Mouse (Mus musculus) thymus, postnatal 0 days (tissue): ENCODE data around the gene Cipc. TPM values are rescaled to one million over a fixed set of nuclear protein-coding genes. Genes with fewer than 3 reads are reported as not detected.

ENCODE experiments used
- DNase-seq: peaks from one replicate; pipeline ENCODE4 v3.0.0-alpha.2; 2015; ENCODE audit warnings: low spot score
- polyA plus RNA-seq: library from polyadenylated mRNA; unstranded; fragments of >200 nt; fragmentation: Nextera tagmentation; extraction: Ambion mirVana; gene quantifications from 2 replicates; pipeline ENCODE4 v1.2.1, GENCODE M21; 2015

The Cipc gene
- polyA plus RNA-seq, 1 experiment from 2014 or later: 18.8 TPM

DNA sequence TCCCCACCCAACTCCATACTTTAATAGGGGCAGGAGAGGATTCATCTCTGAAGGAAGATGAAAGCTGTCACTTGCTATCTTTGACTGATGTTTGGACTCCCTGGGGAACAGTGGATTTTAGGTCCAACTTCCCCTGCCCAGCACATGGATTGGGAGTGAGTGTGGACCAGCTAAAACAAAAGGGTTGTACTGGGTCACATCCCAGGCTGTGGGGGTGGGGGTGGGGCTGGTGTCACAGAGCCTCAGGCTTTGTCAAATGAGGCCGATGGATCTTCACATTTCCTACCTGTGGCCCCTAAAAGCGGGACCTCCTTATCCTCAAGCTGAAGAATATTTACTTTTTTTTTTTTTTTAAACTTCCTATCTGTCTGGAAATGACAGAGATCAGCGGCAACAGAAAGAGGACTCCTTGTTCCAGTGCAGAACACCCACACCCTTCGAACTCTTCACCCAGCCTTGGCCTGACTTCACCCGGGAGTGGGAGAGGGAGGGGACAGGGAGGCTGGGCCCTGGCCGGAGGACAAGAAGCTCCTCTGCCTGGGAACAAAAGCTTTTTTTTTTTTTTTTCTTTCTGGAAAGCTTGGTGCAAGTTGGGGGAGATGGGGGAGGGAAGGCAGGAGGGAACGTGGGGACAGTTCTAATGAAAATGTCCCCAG, 14.8 kb upstream of the Cipc start:
- DNase-seq: no peak

DNA sequence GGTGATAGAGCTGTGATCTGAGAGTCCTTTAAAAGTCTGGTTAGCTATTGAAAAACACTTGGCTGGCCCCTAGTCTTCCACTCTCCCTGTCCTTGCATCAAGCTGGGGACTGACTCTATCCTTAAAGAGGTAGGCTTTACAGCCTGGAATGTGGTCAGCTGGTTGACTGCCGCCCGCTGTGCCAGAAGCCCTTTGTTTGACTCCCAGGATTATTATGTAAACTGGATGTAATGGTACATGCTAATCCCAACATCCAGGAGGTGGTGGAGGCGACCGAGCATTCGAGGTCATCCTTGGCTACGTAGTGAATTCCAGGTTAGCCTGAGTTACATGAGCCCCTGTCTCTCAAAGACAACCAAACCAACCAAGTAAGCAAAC, 14.3 kb upstream of the Cipc start:
- no peak for DNase-seq

GRCm38 (mm10) chr12:86934748-86935147, 12.1 kb upstream of the Cipc start:
- no peak for DNase-seq

DNA sequence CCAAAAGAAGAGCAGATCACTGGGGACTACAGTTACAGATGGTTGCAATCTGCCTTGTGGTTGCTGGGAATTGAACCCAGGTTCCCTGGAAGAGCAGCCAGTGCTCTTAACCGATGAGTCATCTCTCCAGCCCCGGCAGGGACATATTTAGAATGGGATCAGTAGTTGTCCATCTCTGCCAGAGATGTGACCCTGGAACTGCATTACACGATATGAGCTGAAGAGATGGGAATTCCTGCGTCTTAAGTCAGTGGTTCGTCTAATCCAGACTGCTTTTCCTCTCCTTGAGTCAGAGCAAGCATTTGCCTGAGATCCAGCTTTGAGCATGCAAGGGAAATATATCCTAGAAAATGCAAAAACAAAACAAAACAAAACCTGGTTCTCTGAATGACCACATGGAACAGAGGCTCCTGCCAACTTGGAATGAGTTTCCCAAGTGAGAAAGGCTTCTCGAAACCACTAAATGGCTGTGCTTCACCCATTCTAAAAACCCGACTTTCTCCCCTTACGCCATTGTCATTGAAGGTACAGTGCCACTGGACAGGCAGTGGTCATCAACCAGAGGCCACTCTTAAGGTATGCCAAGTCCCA, 11.1 kb upstream of the Cipc start:
- no peak for DNase-seq

DNA sequence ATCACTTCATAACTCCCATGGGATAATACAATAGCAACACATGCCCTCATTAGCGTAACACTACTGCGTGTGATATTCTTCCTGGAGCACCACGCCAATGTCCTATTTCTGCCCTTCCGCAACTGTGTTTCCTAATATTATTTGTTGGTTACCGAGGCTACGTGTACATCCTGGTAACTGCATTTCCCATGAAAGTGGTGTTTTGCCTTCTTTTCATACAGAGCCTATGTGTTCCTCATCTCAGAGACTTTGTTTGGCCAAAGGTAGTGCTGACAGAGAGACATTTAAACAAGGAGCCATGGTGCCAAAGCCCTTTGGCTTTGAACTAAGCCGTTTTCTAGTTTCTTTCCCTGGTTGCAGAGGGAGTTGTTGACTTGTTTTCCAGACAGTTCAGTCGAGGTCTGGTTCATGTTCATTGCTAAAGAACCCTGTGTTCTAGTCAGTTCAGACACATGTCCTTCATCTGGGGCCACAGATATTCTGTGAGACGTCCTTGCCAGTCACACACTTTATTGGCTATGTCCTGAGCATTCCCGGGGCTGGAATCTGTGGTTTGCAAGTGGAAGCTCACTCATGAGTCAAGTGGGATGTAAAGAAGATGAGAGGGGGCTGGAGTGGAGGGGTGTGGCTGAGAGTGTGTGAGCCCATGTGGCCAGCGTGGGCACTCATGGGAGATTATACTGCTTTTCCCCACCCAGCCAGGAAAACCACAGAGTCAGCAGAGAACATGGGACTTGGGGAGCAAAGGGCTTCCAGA, 10.1 kb upstream of the Cipc start:
- DNase-seq: no peak

DNA sequence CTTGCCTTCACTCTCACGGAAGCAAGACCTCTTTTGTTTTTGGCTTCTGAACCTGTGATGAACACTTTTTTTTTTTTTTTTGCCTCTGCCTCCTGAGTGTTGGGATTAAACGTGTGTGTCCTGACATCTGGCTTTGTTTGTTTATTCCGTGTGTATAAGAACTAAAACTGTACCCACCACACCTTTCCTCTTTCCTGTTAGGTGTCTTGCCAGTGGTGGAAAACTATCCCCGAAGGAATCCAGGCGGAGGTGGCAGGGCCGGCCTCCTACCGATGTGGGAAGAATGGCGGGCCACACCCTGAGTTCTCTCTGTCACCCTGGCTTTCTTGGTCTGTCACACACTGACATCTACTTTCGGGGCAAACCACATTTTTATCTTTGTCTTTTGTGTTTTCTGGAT, 8.3 kb upstream of the Cipc start:
- no peak for DNase-seq

DNA sequence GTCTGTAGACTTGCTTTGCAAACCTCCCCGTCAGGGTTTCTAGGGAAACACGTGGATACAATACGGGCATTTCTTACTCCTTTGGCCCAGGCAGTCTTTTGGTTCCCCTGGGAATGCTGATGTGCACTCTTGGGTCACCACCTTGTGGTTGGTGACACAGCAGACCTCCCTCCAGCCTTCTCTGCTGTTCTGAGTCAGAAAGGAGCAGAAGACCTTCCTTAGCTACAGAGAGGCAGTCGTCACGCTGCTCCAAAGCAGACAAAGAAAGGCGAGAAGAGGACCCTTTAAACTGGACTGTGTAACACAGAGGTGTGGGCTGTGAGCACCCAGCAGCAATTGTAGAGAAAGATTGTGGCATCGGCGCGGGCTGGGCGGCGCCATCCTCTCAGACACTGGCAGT, 5.7 kb upstream of the Cipc start:
- DNase-seq: no peak

DNA sequence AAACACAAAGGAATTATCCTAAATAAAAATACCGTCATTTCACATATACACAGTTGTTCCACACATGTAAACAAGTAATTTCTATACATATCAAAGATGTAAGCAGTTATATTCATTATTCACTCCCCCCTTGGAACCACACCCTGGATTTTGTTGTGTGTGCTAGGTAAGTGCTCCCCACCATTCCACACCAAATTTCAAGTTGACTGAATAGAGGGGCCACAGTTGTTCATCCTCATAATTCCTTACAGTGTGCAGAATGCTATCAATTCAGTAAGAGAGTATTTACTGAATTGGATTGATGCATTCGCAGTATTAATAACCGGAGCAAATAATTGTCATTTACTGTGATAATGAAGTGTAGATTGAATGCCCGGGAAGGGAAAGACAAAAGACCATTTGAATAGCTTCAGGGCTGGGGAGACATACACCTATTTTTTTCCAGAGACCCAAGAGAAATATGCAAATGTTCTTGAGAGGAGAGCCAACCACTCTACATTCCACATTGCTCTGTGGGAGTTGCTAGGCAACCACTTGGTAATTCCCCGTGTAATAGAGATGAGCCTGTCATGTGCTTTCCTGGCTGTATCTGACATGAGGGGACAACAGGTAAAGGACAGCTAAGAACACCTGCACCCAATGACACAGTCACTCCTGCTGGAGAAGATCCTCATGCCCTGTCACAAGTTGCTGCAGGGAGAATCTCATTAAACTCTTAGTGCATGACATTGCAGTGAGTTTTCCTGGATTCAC, 4.9 kb upstream of the Cipc start:
- no peak for DNase-seq

DNA sequence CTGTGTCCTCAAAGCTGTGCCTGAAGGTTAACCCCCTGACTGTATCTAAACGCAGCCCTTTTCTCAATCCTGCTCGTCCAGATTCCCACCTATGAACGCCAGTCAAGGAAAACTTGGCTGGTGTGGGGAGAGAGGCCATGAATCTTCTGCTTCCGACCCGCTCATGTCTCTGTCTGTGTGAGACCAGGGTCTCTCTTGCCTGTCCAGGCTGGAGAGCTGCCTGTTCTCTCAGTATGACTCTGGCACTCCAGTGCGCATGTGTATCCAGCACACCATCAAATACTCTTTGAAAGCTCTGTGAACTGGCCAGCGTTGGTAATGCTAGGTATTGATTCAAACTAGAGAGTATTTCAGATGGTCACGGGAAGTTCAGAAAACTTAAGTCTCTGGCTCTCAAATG, 3.4 kb upstream of the Cipc start:
- DNase-seq: no peak

DNA sequence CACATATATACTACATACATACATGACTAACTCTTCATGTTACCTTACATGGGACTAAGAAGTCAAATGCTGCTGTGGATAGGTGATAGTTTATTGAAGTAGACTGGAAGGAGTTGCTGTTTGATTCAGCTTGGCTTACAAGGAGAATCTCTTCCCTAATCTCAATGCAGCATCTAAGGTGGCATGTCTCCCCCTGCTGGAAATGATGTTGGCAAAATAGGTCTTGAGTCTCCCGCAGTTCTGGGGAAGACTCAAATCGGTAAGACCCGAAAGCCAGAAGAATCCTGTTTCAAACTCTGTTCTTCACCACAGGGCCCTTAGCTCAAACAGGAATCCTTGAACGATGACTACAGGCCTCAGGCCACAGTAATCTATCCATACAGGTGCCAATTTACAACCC, 1.7 kb upstream of the Cipc start:
- DNase-seq: peak; percentile 85

GRCm38 (mm10) chr12:86946301-86946781, 502 bp upstream of the Cipc start:
- DNase-seq: no peak

DNA sequence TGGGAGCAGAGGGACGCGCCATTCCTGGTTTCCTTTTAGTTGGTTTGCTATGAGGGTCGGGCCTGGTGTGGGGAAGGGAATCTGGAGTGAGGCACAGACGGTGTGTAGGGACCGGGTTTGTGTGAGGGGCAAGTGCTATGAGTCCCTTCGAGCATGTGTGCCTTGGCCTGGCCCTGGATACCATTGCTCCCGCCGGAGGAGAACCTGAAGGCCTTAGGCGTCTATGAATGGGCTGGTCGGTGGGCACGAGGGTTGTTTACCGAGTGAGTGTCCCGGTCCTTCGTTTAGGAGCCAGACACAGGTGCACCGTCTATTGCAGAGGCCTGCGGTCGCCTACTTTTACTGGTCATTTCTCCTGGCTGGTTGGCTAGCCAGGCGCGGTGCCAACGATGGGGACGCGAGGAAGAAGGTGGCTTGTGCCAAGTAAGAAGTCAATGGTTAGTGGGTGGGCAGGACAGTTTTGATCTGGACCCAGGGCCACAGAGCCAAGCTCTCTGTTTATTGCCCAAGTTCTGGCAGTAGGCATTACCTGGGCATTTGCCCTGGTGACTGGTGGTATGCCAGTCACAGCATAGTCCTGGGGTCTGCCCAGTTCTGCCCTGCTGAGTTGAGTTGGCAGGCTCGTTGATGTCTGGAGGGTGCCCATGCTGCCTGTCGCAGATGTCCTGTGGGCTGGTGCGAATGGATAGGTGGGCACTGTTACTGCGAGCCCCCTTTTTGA, 998 bp downstream of the Cipc start:
- no peak for DNase-seq

DNA sequence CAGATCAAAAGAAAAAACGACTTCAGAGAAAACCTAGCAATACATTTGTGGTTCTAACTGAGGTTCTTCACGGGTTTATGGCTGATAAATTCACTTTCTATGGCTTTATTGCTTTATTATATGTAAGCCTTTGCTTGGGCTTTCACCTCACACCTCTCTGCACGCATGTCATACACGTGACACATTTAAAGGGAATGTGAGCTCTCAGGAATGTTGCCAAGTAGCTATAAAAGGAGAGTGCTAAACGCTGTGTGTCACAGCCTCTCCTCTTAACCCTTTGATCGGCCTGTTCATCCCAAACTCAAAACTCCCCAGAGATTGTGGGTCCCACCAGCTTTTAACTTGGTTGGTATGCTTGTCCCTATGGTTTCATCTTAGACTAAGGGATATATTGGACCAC, 1.8 kb downstream of the Cipc start:
- DNase-seq: no peak

DNA sequence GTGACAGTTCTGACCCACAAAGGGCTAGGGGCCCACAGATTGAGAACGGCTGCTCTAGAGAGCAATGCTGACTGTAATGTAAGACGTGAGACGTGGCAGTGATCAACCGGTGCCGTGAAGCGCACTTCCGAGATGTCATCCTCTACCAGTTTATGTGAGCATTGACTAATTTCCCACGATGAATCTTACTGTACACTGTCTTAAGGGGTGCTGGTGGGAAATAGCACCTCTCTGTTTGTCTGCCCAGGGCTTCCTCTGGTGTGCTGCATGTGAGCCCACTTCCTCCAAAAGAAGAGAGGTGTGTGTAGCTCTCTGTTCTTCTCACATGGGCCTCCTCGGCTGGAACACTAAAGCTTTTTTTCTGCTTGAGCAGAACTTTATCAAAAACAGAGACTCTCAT, 2.7 kb downstream of the Cipc start:
- peak; percentile 54 for DNase-seq

- DNase-seq: no peak
Observed at GRCm38 (mm10) chr12:86950161-86950960, 3.5 kb downstream of the Cipc start.

DNA sequence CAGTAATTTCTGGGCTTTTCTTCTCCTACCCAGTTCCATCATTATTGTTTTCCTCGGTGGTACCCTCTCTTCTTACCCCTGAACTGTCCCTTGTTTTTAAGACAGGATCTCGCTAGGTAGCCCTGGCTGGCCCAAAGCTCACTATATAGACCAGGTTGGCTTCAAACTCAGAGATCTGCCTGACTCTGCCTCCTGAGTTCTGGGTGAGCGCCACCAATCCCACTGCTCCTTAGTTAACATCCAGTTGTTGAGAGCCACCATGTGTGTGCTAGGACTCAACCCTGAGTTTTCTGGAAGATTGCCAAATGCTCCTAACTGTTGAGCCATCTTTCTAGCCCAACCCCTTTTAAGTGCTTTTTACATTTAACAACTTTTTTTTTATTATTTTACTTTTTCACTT, 4.1 kb downstream of the Cipc start:
- no peak for DNase-seq

- DNase-seq: no peak
Observed at GRCm38 (mm10) chr12:86952331-86952850, 5.5 kb downstream of the Cipc start.

DNA sequence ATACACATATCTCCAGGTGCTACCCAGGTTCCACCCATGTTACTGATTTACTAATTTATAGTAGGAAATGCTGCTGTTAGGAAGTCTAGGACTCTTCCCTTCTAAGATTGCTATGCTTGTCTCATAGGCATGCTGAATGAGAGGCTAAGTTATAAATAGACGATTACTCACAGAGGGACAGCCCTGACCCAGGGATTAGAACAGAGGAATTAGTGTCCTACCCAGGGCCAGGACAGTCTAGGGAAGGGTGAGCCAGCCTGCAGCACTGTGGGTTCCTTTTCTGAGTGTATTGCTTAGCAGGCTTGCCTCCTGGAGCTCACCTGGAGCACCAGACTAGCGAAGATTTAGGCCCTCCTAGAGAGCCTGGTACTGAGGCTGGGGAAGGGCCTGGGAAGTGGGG, 9.1 kb downstream of the Cipc start:
- no peak for DNase-seq

DNA sequence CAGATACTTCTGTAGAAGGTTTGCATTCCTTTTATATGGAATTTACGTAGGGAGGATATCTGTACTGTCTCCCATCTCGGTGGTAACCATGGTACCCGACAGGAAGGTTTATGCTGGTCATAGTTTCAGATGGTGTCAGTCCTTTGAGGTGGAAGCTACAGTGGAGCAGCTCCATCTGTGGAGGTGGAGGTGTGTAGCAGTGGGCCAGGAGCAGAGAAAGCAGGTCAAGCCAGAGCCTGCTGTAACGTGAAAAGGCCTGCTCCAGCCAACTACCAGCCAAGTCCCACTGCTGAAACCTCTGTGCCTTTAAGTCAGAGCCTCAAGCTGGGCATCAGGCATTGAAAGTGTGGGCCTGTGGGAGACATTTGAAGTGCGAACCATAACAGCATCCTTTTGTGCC, 11.7 kb downstream of the Cipc start:
- no peak for DNase-seq

DNA sequence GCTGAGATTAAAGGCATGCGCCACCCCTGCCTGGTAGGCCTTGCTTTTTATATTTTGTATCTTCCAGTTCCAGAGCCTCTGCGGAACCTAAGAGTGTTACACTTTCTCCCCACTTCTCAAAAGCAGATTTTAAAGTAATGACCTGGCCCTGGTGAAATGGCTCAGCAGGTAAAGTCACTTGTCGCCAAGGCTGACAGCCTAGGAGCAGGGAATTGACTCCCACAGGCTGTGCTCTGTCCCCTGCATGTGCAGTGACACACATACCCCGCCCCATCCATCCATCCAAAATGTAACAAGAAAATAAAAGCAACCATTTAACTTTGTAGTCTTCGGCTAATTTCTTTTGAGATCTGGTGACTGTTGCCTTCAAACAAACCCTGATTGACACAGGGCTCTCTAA, 12.8 kb downstream of the Cipc start:
- no peak for DNase-seq
